Mouse (Mus musculus) embryonic facial prominence, embryonic 10.5 days (tissue): ENCODE measurements around the gene Tmem235. TPM values are rescaled to one million over a fixed set of nuclear protein-coding genes. Genes with fewer than 3 reads are reported as not detected.
A peak's percentile ranks its signal among the peaks of the same experiment; 100 is the strongest.
"Not testable (repeated sequence)": the region's sequence is repeated elsewhere in the genome, so short reads cannot be mapped to it uniquely, and the experiment has no call there.

Source experiments
- DNase-seq: peaks from one replicate; pipeline ENCODE4 v3.0.0-alpha.2; 2017; ENCODE audit warnings: low spot score
- H3K27ac ChIP-seq: fragments of 300-500 bp; sonication (generic); replicated peaks from 2 replicates; pipeline ENCODE4 v1.5.1; 2016; ENCODE audit warnings: mild to moderate bottlenecking
- H3K27me3 ChIP-seq: fragments of 300-500 bp; sonication (generic); replicated peaks from 2 replicates; pipeline ENCODE4 v1.6.1; 2016; ENCODE audit warnings: low read depth, mild to moderate bottlenecking; ENCODE audit not compliant: poor library complexity, severe bottlenecking
- H3K36me3 ChIP-seq: fragments of 300-500 bp; sonication (generic); replicated peaks from 2 replicates; pipeline ENCODE4 v1.6.1; 2016; ENCODE audit warnings: mild to moderate bottlenecking, moderate library complexity
- H3K4me1 ChIP-seq: fragments of 300-500 bp; sonication (generic); 2 replicates; pipeline ENCODE4 v1.6.1; 2016
- H3K4me3 ChIP-seq: fragments of 300-500 bp; sonication (generic); 2 replicates; pipeline ENCODE4 v1.5.1; 2016; ENCODE audit warnings: mild to moderate bottlenecking, moderate library complexity
- H3K9me3 ChIP-seq: fragments of 300-500 bp; sonication (generic); 2 replicates; pipeline ENCODE4 v1.6.1; 2016; ENCODE audit warnings: mild to moderate bottlenecking
- WGBS: fragments of 180-500 bp; shearing (Covaris S2); methylation state at CpG from one replicate; pipeline ENCODE4 v1.1.7; 2016; 5-methylcytosine and 5-hydroxymethylcytosine counted together
- polyA plus RNA-seq: library from polyadenylated mRNA; unstranded; fragments of >200 nt; fragmentation: Nextera tagmentation; extraction: Ambion mirVana; gene quantifications from 2 replicates; pipeline ENCODE4 v1.2.1, GENCODE M21; 2016

Tmem235 gene
- polyA plus RNA-seq, 1 experiment from 2014 or later = not detected

DNA sequence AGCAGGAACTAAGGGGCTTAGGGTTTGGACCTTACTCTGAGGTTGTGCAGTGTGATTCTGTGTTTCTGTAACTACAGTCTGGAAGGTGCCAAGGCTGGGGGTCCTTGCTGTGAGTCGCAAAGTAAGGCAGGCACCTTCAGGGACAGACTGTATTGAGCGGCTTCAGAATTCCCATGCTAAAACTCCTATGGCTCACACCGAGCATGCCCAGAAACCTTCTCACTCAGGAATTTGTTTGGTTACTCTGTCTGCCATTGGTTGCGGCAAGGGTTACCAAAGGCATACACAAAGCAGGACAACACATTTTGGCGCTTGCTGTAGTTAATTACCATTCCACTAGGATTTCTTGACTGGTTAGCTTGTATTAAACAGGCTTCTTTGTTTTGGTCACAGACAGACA is 34.4 kb upstream of the Tmem235 start:
- Histone ChIP-seq H3K9me3 (no peaks in the 10 kb centered on the region), H3K36me3 (peaks cover 31% of the 10 kb centered on the region), H3K4me1 (peaks cover 64% of the 10 kb centered on the region), H3K27me3 (no peaks in the 10 kb centered on the region), H3K27ac (peak overlapping the region; percentile 97), H3K4me3 (peak overlapping the region; percentile 85)
- peak; percentile 58 for DNase-seq
- 10% methylated on average over 5 of the region's 5 CpGs for WGBS

DNA sequence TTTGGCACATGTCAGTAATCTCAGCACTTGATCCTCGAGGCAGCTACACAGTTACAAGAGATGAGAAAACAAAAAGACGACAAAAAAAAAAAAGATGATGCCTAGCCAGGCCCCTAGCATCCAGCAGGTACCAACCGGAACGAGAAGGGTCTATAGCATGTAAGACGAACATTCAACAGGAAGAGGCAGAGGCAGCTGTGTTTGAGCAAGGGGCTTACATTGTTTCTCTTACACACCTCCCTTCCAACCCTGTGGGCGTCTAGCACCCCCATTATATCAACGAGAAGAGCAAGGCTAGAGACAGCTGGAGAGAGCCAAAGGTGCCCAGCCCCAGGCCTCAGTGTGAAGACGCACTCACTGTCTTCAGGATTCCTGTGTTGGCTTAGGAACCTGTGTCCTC is 33.6 kb upstream of the Tmem235 start:
- 74% methylated on average over 8 of the region's 8 CpGs for WGBS
- peaks cover 66% of the 10 kb centered on the region for H3K4me1 ChIP-seq
- H3K4me3 ChIP-seq = no peak overlapping the region
- no peaks in the 10 kb centered on the region for H3K27me3 ChIP-seq
- DNase-seq = no peak
- H3K9me3 ChIP-seq = no peaks in the 10 kb centered on the region
- peak overlapping the region; percentile 97; the same call in 1 of the 2 replicates for H3K27ac ChIP-seq
- peaks cover 24% of the 10 kb centered on the region for H3K36me3 ChIP-seq

DNA sequence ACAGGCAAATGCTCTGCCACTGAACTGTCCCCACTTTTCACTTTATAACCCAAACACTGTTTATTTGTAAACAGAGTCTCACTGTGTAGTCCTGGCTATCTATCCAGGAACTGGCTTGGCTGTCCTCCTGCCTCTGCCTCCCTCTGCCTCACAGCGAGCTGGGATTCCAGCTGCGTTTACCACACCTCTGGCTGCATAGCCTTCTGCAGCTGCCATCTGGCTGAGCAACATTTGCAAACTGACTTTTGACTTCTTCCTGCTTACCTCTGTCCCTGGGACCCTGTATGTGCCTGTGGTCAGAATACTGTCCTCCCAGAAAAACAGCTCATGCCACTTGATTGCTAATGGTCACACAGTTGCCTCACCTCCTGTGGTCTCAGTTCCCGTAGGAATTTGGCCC is 33.2 kb upstream of the Tmem235 start:
- 77% methylated on average over 3 of the region's 3 CpGs for WGBS
- Histone ChIP-seq H3K36me3 (peaks cover 19% of the 10 kb centered on the region), H3K4me3 (no peak overlapping the region), H3K9me3 (no peaks in the 10 kb centered on the region), H3K27me3 (no peaks in the 10 kb centered on the region), H3K27ac (no peak overlapping the region), H3K4me1 (peaks cover 69% of the 10 kb centered on the region)
- no peak for DNase-seq

DNA sequence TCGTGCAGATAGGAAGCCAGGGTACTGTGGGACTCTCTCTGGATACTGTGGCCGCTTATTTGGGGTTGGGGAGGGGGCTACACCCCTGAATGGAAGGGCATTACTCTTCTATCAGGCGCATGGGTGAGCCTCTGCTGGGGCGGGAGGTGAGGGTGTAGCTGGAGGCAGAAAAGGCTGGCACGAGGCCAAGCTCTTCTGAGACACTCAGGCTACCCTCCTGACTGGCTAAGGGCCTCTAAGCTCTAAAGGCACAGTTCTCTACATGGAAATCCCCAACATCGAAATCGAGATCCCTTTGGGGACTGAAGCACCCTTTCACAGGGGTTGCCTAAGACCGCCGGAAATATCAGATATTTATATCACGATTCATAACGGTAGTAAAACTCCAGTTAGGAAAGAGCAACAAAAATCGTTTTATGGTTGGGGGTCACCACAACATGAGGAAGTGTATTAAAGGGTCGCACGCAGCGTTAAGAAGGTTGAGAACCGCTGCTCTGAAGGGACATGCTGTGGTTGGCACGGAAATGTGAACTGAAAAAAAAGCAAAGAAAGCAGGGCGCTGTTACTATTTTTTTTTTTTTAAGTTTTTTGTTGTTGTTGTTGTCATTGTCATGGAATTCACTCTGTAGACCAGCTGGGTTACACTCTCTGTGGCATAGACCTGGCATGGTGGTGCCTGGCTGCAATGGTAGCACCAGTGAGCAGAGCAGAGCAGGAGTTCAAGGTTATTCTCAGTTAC is 32.2 kb upstream of the Tmem235 start:
- no peak overlapping the region for H3K4me3 ChIP-seq
- no peak for DNase-seq
- no peaks in the 10 kb centered on the region for H3K27me3 ChIP-seq
- no peaks in the 10 kb centered on the region for H3K9me3 ChIP-seq
- H3K27ac ChIP-seq = 0 out of 2 replicates have a peak overlapping the region, but pooled peaks have one; percentile 25
- peaks cover 9% of the 10 kb centered on the region for H3K36me3 ChIP-seq
- peaks cover 64% of the 10 kb centered on the region for H3K4me1 ChIP-seq
- WGBS = 88% methylated on average over 18 of the region's 18 CpGs

DNA sequence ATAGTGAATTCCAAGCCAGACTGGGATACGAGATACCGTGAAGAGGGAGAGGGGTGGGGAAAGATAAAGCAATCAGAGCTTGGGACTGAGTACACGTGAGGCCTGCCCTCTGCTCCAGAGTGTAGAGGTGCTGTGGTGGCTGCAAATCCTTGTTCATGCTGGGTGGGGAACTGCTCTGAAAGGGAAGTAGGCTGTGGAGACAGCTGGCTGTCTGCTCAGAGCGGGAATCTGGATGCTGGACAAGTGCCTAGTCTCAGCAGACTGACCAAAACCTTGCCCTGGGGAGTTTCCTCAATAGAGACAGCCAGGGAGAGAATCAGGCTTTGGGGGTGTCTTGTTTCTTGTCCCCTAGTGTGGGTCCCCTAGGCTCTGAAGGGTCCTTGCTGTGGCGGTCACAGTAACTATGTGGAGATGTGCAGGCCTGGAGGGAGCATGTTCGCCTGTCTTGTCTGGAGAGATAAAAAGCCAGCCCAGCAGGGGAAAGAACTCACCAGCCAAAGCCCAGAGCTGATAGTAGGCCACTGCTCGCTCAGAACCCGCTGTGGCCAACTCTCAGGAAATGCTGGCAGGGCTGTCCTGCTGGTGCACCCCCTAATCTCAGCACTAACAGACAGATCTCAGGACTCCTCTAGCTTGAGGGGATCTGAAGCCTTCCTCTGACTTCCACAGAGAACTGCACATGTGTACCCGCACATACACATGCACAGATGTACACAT is 31.5 kb upstream of the Tmem235 start:
- H3K27ac ChIP-seq = no peak overlapping the region
- H3K27me3 ChIP-seq = no peaks in the 10 kb centered on the region
- DNase-seq = no peak
- H3K4me3 ChIP-seq = no peak overlapping the region
- H3K9me3 ChIP-seq = no peaks in the 10 kb centered on the region
- WGBS = 59% methylated on average over 9 of the region's 9 CpGs
- H3K36me3 ChIP-seq = peaks cover 2% of the 10 kb centered on the region
- peaks cover 58% of the 10 kb centered on the region for H3K4me1 ChIP-seq

DNA sequence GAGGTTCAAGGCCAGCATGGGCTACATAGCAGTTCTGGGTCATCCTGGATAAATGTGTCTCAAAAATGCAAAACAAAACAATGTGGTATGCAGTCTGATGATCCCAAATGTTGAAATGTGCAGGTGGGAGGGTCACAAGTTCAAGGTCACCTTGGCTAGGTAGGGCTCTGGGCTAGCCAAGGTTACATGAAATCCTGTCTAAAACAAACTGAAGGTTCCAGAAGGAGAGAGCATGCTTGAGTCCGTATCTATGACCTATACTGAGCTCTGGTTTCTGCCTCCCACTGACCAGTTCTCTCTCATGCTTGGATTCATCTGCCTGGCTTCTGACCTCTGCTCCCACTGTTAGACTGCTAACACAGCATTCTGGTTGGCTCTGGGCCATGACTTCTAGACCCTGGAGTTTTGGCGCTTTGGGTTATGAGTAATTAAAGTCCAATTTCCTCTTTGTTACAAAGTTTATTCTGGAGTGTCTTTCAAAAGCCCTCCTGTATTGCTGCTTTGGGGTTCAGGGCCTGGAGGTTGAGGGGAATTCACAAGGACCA is 30.8 kb upstream of the Tmem235 start:
- H3K36me3 ChIP-seq = no peaks in the 10 kb centered on the region
- no peak for DNase-seq
- peaks cover 51% of the 10 kb centered on the region for H3K4me1 ChIP-seq
- no peaks in the 10 kb centered on the region for H3K27me3 ChIP-seq
- no peak overlapping the region for H3K27ac ChIP-seq
- no peak overlapping the region for H3K4me3 ChIP-seq
- WGBS = 85% methylated on average over 2 of the region's 2 CpGs
- H3K9me3 ChIP-seq = no peaks in the 10 kb centered on the region

DNA sequence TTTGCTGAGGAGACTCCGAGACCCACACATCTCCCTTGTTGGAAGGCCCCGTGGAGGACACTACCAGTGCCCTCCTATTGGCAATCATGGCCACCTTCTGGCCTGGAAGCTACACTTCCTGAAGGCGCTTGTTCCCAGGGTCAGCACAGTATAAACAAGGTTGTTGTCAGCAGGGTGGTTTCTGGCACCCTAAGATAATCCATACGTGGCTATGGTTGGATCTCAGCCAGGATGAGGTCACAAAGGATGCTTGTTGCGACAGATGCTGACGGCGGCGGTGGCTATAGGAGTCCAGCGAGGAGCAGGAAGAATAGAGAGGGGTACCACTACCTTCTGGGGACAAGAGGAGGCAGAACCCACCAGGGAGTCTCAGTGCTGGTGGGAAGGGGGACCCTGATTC is 30.2 kb upstream of the Tmem235 start:
- 89% methylated on average over 9 of the region's 9 CpGs for WGBS
- no peak for DNase-seq
- H3K27me3 ChIP-seq = no peaks in the 10 kb centered on the region
- no peak overlapping the region for H3K4me3 ChIP-seq
- H3K9me3 ChIP-seq = no peaks in the 10 kb centered on the region
- H3K36me3 ChIP-seq = no peaks in the 10 kb centered on the region
- H3K27ac ChIP-seq = peak overlapping the region; percentile 8; the same call in 1 of the 2 replicates
- peaks cover 47% of the 10 kb centered on the region for H3K4me1 ChIP-seq

DNA sequence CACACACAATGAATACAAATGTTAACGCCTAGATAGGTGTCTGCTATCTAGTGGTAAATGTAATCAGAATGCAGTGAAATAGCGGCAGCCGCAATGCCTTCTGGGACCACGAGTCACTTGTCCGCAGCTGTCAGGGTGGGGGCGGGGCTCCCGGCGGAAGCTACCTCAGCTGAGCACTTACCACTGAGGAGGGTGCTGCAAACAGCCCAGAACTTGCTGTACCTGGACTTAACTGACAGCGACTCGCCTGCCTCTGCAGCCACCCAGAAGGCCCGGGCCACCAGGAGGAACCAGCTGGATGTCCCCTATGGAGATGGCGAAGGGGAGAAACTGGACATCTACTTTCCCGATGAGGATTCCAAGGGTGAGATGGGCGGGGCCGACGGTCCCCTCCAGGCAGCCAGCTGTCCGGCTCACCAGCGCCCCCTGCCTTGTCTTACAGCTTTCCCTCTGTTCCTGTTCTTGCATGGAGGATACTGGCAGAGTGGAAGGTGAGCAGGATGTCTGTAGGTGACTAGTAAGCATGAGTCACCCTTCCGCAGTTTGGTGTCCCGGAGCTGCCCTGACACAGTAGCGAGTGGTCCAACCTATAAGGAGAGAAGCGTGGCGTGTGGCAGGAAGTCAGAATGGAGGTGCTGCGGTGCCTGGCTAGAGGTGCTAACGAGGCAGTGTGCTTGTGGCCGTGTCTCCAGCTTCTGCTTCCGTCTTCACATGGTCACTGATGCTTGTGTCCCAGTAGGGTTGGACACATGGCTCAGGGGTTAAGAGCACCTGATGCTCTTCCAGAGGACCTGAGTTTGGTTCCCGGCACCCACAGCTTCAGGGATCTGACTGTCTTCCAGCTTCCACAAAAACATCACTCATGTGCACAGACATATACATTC is 28.2 kb upstream of the Tmem235 start:
- Histone ChIP-seq H3K27ac (peak overlapping the region; percentile 70), H3K36me3 (no peaks in the 10 kb centered on the region), H3K4me1 (peaks cover 35% of the 10 kb centered on the region), H3K27me3 (no peaks in the 10 kb centered on the region), H3K9me3 (no peaks in the 10 kb centered on the region), H3K4me3 (peak overlapping the region; percentile 52)
- peak; percentile 85 for DNase-seq
- WGBS = 15% methylated on average over 28 of the region's 28 CpGs

DNA sequence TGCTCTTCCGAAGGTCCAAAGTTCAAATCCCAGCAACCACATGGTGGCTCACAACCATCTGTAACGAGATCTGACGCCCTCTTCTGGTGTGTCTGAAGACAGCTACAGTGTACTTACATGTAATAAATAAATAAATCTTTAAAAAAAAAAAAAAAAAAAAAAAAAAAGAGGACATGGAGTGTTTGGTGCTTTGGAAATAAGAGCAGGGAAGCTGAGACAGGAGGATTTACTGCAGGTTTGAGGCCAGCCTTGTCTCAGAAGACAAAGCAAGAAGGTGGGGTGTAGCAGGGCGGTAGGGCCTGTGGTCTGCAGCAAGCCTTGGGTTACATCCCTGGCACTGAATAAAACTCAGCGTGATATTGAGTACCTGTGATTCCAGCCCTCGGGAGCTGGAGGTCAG is 27.0 kb upstream of the Tmem235 start:
- peaks cover 33% of the 10 kb centered on the region for H3K4me1 ChIP-seq
- DNase-seq, H3K27ac ChIP-seq, H3K27me3 ChIP-seq, H3K9me3 ChIP-seq, H3K4me3 ChIP-seq, H3K36me3 ChIP-seq: not testable (repeated sequence)
- WGBS = 80% methylated on average over 6 of the region's 6 CpGs

DNA sequence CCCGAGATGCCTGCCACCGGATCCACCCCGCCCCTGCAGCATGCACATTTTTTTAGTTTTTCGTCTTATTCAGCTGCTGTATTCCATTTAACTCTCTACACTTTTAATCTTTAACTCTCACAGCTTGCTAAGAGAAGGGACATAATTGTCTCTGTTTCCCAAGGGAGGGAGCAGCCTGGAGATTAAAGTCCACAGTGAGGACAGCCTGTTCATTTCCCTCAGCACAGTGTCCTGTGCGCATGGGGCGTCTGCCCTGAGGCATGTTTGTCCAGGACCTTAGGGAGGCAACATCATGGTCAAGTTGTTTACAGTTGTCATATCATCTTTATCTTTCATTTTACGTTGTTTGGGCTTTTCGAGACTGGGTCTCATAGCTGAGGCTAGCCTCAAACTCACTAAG is 26.5 kb upstream of the Tmem235 start:
- H3K9me3 ChIP-seq = no peaks in the 10 kb centered on the region
- no peaks in the 10 kb centered on the region for H3K27me3 ChIP-seq
- 94% methylated on average over 8 of the region's 8 CpGs for WGBS
- no peak for DNase-seq
- peaks cover 34% of the 10 kb centered on the region for H3K4me1 ChIP-seq
- H3K36me3 ChIP-seq = no peaks in the 10 kb centered on the region
- no peak overlapping the region for H3K4me3 ChIP-seq
- H3K27ac ChIP-seq = no peak overlapping the region

DNA sequence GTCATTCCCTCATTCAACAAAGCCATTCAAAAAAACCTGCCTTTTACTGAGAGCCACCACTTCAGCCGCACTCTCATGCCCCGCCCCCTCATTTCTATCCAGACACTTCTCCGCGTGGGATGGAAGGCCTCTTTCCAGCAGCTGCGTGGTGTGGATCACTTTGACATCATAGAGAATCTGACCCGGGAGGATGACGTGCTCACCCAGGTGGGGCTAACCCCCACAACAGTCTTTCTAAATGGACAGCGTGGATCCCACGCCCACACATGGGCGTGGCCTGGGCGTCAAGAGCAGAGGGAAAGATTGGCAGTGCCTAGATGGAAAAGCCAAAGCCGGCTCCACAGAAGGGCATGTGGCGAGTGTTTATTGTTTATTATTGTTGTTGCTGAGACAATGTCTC is 24.2 kb upstream of the Tmem235 start:
- no peak overlapping the region for H3K27ac ChIP-seq
- peak; percentile 42 for DNase-seq
- no peaks in the 10 kb centered on the region for H3K36me3 ChIP-seq
- H3K4me3 ChIP-seq = peak overlapping the region; percentile 36; the same call in 1 of the 2 replicates
- WGBS = 28% methylated on average over 13 of the region's 13 CpGs
- no peaks in the 10 kb centered on the region for H3K9me3 ChIP-seq
- peaks cover 31% of the 10 kb centered on the region for H3K4me1 ChIP-seq
- no peaks in the 10 kb centered on the region for H3K27me3 ChIP-seq

DNA sequence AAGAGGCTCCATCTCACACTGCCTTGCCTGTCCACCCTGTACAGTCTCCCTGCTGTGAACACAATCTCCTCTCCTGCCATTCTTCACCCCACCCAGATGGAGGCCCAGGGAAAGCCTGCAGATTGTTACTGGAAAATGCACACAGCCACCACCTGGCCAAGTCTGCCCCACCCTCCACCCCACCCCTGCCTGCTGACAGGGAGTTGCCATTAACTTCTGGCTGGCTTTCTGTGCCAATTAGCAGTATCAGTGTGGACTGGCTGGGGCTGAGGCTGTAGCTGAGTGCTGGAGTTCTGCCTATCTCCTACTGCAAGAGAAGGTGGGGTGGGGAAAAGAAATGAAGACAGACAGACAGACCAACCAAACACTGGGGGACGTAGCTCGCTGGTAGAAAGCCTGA is 22.0 kb upstream of the Tmem235 start:
- peaks cover 21% of the 10 kb centered on the region for H3K4me1 ChIP-seq
- DNase-seq = no peak
- peak overlapping the region; percentile 64 for H3K27ac ChIP-seq
- no peaks in the 10 kb centered on the region for H3K36me3 ChIP-seq
- no peak overlapping the region for H3K4me3 ChIP-seq
- no peaks in the 10 kb centered on the region for H3K27me3 ChIP-seq
- no peaks in the 10 kb centered on the region for H3K9me3 ChIP-seq
- WGBS = 71% methylated on average over 2 of the region's 2 CpGs
